Mouse (Mus musculus) intestine, embryonic 16.5 days (tissue): ENCODE results near the gene Rsf1. TPM values are rescaled to one million over a fixed set of nuclear protein-coding genes. Genes with fewer than 3 reads are reported as not detected.

ENCODE experiments used
- ATAC-seq: fragments of 200-750 bp; cut with Nextera tagmentation; 2 replicates; pipeline ENCODE4 v1.8.0; 2017; ENCODE audit warnings: moderate TSS enrichment, moderate library complexity
- H3K27ac ChIP-seq: fragments of 300-500 bp; sonication (generic); 2 replicates; pipeline ENCODE4 v1.5.1; 2014; ENCODE audit warnings: mild to moderate bottlenecking, low read length
- H3K27me3 ChIP-seq: fragments of 300-500 bp; sonication (generic); replicated peaks from 2 replicates; pipeline ENCODE4 v1.6.1; 2014; ENCODE audit warnings: low read length, control low read depth, mixed read lengths; ENCODE audit not compliant: control insufficient read depth, insufficient read depth
- H3K36me3 ChIP-seq: fragments of 300-500 bp; sonication (generic); 2 replicates; pipeline ENCODE4 v1.6.1; 2014; ENCODE audit warnings: low read length, control low read depth; ENCODE audit not compliant: control insufficient read depth, insufficient read depth
- H3K4me1 ChIP-seq: fragments of 300-500 bp; sonication (generic); 2 replicates; pipeline ENCODE4 v1.6.1; 2014; ENCODE audit warnings: low read length, control low read depth, mixed read lengths; ENCODE audit not compliant: control insufficient read depth, insufficient read depth
- H3K4me2 ChIP-seq: fragments of 300-500 bp; sonication (generic); 2 replicates; pipeline ENCODE4 v1.6.1; 2014; ENCODE audit warnings: low read depth, low read length, control low read depth
- H3K4me3 ChIP-seq: fragments of 300-500 bp; sonication (generic); 2 replicates; pipeline ENCODE4 v1.5.1; 2014; ENCODE audit warnings: mild to moderate bottlenecking, low read length
- H3K9ac ChIP-seq: fragments of 300-500 bp; sonication (generic); 2 replicates; pipeline ENCODE4 v1.6.1; 2014; ENCODE audit warnings: low read depth, low read length
- H3K9me3 ChIP-seq: fragments of 300-500 bp; sonication (generic); 2 replicates; pipeline ENCODE4 v1.6.1; 2016; ENCODE audit warnings: low read length, control low read depth; ENCODE audit not compliant: control insufficient read depth
- WGBS: fragments of 180-500 bp; shearing (Covaris S2); extraction: QIAGEN DNeasy Blood & Tissue Kit; methylation state at CpG from one replicate; pipeline ENCODE4 v1.1.7; 2014; 5-methylcytosine and 5-hydroxymethylcytosine counted together
- polyA plus RNA-seq: library from polyadenylated mRNA; unstranded; fragments of >200 nt; fragmentation: Nextera tagmentation; extraction: Ambion mirVana; gene quantifications from 2 replicates; pipeline ENCODE4 v1.2.1, GENCODE M21; 2015

The Rsf1 gene
- polyA plus RNA-seq, 1 experiment from 2014 or later = 16.0 TPM

- H3K27ac ChIP-seq = peak overlapping the region; percentile 62
- no peak overlapping the region for H3K4me3 ChIP-seq
- no peaks in the 10 kb centered on the region for H3K36me3 ChIP-seq
- H3K4me1 ChIP-seq = peaks cover 10% of the 10 kb centered on the region
- H3K27me3 ChIP-seq = no peaks in the 10 kb centered on the region
- no peak overlapping the region for H3K4me2 ChIP-seq
- ATAC-seq = peak; percentile 23
- 40% methylated on average over 10 of the region's 10 CpGs for WGBS
- H3K9ac ChIP-seq = no peak overlapping the region
- H3K9me3 ChIP-seq = no peaks in the 10 kb centered on the region
These were observed 161.3 kb downstream of the Rsf1 start for GRCm38 (mm10) chr7:97740948-97741347.

GRCm38 (mm10) chr7:97741756-97742291 lies 162.1 kb downstream of the Rsf1 start:
- H3K4me3 ChIP-seq = no peak overlapping the region
- no peak overlapping the region for H3K27ac ChIP-seq
- ATAC-seq = no peak
- H3K4me1 ChIP-seq = peaks cover 10% of the 10 kb centered on the region
- no peaks in the 10 kb centered on the region for H3K9me3 ChIP-seq
- H3K36me3 ChIP-seq = no peaks in the 10 kb centered on the region
- H3K27me3 ChIP-seq = no peaks in the 10 kb centered on the region
- WGBS = 23% methylated on average over 1 of the region's 1 CpGs
- no peak overlapping the region for H3K9ac ChIP-seq
- H3K4me2 ChIP-seq = no peak overlapping the region

Other genes starting within 250 kb of the Rsf1 start
- gene Usp35, start 247.9 kb upstream of the Rsf1 start, polyA plus RNA-seq = 0.54 and 0.60 TPM in 2 replicates
- 4.1 and 4.4 TPM in 2 replicates for gene Kctd21, start 247.6 kb upstream of the Rsf1 start, polyA plus RNA-seq
- 51.3 and 55.7 TPM in 2 replicates for gene Alg8, start 208.3 kb upstream of the Rsf1 start, polyA plus RNA-seq
- gene Ndufc2, start 179.9 kb upstream of the Rsf1 start, polyA plus RNA-seq = 377 and 385 TPM in 2 replicates
- gene Thrsp, start 162.2 kb upstream of the Rsf1 start, polyA plus RNA-seq = 0.40 and 0.45 TPM in 2 replicates
- 6.8 and 7.3 TPM in 2 replicates for gene Kctd14, start 128.6 kb upstream of the Rsf1 start, polyA plus RNA-seq
- gene Ints4, start 98.9 kb upstream of the Rsf1 start, polyA plus RNA-seq = 38.7 and 41.2 TPM in 2 replicates
- 78.6 and 81.8 TPM in 2 replicates for gene Aamdc, start 392 bp upstream of the Rsf1 start, polyA plus RNA-seq
- gene Clns1a, start 116.7 kb downstream of the Rsf1 start, polyA plus RNA-seq = 136 and 152 TPM in 2 replicates
- gene Aqp11, start 158.4 kb downstream of the Rsf1 start, polyA plus RNA-seq = 93.4 and 115 TPM in 2 replicates
- gene Pak1, start 208.7 kb downstream of the Rsf1 start, polyA plus RNA-seq = 35.8 and 36.3 TPM in 2 replicates